Mouse (Mus musculus): ENCODE measurements around the gene Sost. TPM values are rescaled to one million over a fixed set of nuclear protein-coding genes. Genes with fewer than 3 reads are reported as not detected.
A peak's percentile ranks its signal among the peaks of the same experiment; 100 is the strongest.
"Not testable (repeated sequence)": the region's sequence is repeated elsewhere in the genome, so short reads cannot be mapped to it uniquely, and the experiment has no call there.

Sost gene
- total RNA-seq (2014; fragmentation: Nextera tagmentation) (not detected in 2 replicates), total RNA-seq (2017) (not detected in 2 replicates)

DNA sequence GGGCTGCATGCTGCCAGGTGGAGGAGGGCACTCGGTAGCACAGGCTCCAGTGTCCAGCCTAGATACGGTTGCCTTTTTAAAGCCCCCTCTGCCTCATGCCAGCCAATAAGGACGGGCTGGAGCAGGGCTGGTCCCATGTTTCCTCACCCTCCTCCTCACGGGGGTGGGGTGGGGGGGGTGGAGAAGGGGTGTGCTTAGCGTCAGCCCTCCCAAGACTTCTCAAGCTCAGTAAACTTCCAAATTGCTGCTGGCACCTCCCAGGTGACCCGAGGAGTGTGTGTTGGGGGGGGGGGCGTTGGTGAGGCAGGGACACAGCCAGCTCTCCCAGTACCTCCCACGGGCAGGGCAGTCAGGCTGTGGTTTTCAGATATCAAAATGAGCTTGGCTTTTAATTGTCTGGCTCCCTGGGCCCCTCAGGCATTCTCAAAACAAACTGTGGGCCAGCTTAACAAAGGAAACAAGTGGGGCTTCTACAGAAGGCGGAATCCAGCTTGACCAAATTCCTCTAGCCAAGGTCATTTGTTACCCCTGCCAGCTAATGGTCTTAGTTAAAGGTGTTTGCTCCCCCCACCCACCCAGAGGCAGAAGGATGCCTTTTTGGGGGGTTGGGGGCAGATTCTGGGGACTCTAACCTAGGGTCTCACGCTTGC is at the start of gene Sost:
Gene Sost, minus strand, starts transcription at position 51 of the 650 bp plus-strand sequence.
- ATAC-seq (replicated peaks; ENCODE audit: poor library complexity, severe bottlenecking): no peak

DNA sequence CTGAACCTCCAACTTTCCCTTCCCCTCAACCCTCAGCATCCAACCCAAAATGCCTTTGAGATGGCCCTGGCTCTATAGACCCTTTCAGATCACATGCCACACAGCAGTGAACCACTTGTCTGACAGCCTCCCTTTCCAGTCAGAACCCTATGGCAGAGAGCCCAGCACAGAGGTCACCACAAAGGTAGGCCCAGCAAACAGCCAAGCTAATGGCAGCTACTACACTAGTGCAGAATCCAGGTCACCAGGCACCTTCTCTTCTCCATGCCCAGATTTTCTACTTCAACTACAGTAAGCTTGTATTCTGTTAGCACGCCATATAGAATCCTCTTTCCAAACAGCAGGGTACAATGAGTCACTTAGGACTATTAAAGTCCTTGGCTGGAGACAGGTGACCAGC is 49.3 kb upstream of the Sost start:
- ATAC-seq (replicated peaks; ENCODE audit: poor library complexity, severe bottlenecking): no peak

DNA sequence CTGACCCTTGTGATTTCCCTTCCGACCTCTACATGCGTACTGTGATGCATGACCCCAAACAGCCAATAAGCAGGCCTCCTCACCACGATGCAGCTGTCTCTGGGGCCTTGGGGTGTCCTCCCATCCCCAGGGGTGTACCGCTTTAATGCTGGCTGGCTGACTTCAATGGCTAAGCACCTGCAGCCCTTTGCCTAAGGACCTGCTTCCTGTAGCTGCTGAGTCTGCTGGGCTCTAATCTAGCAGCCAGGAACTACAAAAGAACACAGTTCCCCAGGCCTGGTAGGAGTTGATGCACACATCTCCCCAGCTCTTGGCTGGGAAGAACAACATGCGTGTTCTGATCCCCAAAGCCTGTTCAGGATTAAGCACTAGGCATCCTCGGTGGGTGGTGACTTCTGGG is 48.7 kb upstream of the Sost start:
- ATAC-seq (replicated peaks; ENCODE audit: poor library complexity, severe bottlenecking): no peak

DNA sequence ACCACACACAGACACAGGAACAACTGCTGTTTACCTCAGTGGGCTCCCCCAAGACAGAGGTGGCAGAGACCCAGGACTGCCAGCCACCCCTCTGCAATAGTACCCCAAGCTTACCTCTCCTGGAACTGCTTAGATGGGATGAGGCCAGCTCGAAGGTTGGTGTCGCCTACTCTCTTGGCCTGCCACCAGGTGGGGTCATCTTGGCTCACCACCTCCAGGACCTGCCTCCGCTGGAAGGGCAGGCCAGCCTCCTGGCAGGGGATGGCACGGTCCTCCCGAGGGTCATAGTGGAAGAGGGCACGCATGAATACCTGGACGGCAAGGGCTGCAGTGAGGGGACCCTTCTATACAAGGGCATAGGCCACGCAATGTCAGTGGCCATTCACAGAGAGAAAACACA is 46.4 kb upstream of the Sost start:
- no peak for ATAC-seq (replicated peaks; ENCODE audit: poor library complexity, severe bottlenecking)

DNA sequence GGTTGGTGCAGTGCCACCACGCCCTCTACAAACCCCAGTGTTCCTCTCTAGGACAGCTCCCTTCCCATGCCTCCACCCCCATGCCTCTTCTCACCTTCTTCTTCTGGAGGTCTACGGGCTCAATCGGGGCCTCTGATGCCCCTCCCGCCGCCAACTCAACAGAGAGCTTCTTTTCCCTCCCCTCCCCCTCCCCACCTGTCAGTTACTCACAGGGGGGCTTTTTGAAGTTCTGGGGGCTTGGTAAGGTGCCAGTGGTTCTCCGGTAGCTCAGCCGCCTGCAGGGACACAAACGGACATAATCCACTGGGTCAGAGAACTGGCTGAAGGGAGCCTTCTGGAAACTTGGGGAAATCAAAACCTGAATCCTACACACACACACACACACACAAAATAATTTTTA is 44.7 kb upstream of the Sost start:
- no peak for ATAC-seq (replicated peaks; ENCODE audit: poor library complexity, severe bottlenecking)

DNA sequence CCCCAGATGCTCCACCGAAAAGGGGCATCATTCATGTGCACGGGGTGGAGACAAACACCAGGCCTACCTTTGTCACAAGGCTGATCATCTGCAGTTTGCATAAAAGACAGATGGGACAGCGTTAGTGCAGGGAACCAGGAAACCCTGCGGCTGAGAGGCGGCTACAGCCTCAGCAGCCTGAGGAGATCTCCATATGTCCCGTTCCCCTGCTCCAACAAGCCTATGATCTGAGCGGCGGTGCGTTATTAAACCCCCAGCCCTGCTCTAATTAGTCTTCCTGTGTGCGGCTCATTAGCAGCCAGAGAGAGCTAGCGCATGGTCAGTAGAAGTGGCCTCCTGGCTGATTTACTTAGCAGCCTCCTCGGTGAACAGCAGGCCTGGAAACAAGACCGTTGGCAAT is 43.3 kb upstream of the Sost start:
- ATAC-seq (replicated peaks; ENCODE audit: poor library complexity, severe bottlenecking): no peak

DNA sequence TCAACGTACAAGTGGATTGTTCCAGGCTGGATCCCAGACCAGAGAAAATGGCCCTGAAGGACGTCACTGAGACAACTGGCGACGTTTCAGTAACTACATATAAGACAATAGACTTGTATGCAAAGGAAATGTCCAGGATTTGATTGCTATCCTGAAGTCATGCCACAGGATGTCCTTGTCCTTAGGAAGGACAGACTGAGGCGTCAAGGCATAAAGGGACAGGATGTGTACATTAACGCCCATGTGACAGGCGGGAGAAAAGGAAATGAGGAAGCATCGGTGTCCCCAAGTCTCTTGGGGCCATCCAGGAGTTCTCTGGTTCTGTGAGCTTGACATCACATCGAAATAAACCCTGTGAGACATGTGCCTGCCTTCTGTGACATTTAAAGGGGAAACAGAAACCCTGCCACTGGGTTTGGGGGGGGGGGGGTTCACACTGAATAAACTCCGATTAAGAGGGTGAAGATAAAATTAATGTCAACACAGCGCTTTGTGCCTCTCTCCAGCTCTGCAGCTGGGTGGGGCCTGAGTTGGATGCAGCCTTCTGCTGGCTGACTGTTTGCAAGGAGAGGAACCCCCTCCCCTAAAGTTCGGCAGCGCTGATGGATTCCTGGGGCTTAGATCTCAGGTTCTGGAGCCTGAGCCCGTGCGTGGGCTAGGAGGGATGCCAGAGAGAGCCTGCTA is 42.3 kb upstream of the Sost start:
- ATAC-seq (replicated peaks; ENCODE audit: poor library complexity, severe bottlenecking): no peak

DNA sequence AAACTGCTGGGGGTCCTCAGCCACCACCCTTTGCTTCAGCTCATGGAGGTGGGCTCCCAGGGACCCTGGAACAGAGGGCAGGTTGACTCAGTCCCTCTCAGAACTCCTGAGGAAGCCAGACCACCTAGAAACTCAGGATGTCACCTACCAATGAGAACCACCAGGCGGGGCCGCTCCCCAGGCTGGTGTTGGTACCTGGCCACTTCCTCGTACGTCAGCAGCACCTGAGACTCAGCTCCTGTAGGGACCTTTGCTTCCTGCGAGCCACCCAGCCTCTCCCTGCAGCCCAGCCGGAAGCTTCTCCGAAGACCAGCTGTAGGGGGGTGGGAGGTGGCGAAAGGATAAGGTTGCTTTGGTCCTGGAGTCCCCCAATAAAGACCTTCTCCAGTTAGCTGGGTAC is 41.6 kb upstream of the Sost start:
- ATAC-seq (replicated peaks; ENCODE audit: poor library complexity, severe bottlenecking): no peak

DNA sequence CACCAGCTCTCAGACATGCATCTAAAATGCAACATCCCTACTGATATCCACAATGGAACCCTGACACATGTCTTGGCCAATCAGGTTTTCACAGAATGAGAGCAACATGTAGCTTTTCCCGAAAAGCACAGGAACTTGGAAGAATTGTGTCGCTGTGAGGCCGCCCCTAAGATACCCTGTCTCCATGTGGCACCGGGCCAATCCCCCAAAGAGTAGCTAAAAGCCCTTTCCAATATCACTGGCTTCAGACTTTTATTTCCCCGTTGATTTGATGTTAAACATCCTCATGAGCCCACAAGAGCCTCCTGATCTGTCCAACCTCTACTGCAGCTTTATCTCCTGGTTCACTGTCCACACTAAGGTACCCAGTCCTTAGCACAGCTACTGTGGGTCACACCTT is 39.9 kb upstream of the Sost start:
- ATAC-seq (replicated peaks; ENCODE audit: poor library complexity, severe bottlenecking): no peak

DNA sequence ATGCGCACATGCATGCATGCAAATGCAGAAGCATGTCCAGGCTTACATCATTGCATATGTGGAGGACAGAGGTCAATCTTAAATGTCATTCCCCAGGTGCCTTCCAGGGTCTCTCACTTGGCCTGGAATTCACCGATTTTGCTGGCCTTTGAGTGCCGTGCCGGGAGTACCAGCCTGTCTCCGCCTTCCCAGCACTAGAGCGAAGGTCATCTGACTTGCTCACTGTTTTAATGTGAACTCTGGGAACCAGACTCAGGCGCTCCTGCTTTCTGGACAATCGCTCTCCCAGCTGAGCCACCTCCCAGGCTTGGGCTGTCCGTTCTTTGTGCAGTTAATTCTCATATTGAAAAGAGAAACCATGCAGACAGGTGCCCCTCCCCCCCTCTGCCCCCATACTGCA is 39.5 kb upstream of the Sost start:
- no peak for ATAC-seq (replicated peaks; ENCODE audit: poor library complexity, severe bottlenecking)

DNA sequence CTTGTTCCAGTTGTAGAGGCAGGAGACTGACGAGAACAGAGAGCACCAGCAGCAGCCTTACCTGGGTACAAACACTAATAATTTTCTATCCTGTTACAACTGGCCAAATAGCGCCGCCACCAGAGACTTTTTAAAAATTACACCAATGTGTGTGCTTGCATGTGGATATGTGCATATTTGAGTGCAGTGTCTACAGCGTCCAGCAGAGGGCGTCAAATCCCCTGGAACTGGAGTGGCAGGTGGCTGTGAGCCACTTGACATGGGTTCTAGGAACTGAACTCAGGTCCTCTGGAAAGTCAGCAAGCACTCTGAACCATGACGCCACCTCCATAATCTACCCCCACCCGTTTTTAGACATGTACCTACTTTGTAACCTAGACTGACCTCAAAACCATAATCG is 37.4 kb upstream of the Sost start:
- ATAC-seq (replicated peaks; ENCODE audit: poor library complexity, severe bottlenecking): no peak

DNA sequence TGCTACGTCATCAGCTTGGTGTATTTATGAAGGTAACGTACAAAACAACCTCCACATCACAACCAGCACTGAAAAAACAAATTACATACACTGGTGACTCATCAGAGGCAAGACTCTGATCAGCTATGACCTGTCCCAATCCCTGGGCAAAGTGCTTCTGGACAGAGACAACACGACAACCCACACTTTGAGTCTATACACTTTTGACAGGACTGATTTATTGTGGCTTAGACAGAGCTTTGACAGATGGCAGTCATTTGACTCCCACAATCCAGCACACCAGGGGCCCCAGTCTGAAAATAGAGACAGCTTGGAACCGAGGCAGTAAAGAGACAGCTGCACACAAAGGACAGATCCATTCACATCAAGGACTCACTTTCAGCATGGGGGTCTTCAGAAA is 32.7 kb upstream of the Sost start:
- no peak for ATAC-seq (replicated peaks; ENCODE audit: poor library complexity, severe bottlenecking)

DNA sequence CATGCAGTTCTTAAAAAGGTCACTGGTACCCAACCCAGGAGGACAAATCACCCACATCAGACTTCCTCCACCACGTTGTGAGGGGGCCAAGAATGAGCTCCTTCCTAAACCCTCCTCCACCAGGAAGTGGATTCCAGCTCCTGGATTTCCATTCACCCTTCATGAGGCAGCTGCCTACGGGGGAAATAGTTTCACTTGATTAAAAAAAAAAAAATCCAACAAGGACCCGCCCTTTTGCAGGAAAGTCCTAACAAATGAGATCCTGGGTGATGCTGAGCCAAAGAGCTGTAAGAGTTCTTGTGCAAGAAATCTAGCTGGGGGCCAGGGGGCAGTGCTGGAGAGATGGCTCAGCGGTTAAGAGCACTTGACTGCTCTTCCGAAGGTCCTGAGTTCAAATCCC is 31.4 kb upstream of the Sost start:
- ATAC-seq (replicated peaks; ENCODE audit: poor library complexity, severe bottlenecking): no peak

DNA sequence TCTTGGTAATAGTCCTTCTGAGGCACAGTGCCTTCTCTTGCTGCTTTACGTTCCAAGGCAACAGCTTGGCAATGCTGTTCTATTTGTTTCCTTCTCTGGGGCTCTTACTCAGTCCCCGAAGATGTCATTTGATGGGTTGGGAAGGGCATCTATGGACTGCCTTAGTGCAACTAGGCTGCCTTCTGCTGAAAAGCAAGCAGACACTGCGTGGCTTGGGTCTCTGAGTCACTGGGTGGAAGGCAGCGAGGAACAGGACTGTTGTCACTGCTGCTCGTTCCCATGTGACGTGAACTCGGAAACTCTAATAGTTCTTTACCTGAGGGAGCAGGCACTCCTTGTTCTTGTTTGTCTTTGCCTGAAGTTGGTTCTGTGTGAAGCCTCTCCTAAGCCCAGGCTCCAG is 29.1 kb upstream of the Sost start:
- no peak for ATAC-seq (replicated peaks; ENCODE audit: poor library complexity, severe bottlenecking)

DNA sequence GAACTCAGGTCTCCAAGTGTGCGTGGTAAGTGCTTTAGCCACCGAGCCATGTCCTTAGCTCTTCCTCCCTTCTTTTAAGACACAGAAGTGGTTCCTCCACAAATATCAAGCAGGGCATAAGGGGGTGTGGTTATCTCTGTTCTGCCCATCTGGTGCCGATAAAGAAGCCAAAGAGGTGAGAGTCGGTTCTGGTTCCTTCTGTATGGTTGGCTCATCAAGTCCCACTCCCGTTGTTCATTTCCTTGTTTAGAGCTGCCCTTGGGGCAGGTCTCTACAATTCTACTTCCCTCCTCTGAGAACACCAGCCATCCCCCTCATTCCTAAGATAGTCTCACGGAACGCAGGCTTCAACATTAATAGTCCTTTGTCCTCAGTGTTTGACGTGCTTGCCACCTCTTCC is 27.3 kb upstream of the Sost start:
- no peak for ATAC-seq (replicated peaks; ENCODE audit: poor library complexity, severe bottlenecking)

DNA sequence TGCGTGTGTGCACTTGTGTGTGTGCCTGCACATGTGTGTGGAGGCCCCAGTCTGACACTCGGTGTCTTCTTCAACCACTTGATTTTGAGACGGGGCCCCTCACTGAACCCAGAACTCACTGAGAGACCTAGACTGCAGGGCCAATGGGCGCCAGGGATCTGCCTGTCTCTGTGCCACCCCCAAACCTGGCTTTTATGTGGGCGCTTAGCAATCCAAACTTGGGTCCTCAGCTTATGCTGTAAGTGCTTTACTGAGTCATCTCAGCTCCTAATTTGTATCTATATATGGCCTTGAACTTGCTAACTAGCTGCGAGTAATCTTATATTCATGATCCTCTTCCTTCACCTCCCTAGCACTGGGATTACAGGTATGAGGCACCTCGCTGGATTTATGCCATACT is 25.6 kb upstream of the Sost start:
- no peak for ATAC-seq (replicated peaks; ENCODE audit: poor library complexity, severe bottlenecking)

DNA sequence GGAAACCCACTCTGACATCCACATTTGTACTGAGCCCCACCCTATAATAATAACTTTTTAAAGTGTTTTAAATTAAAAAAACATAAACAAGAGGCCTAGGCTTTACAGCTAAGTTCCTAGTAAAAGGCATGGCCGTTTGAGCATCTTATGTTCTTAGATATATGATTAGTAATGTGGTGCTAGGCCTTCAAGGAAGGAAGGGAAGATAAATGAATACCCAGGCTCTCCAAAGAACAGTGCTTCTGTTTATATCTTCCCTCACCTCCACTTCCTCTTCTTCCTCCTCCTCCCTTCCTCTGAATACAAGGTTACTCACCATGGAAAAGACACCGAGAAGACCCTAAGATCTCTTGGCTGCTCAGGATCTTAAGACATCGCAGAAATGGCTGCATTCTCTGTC is 25.0 kb upstream of the Sost start:
- no peak for ATAC-seq (replicated peaks; ENCODE audit: poor library complexity, severe bottlenecking)

DNA sequence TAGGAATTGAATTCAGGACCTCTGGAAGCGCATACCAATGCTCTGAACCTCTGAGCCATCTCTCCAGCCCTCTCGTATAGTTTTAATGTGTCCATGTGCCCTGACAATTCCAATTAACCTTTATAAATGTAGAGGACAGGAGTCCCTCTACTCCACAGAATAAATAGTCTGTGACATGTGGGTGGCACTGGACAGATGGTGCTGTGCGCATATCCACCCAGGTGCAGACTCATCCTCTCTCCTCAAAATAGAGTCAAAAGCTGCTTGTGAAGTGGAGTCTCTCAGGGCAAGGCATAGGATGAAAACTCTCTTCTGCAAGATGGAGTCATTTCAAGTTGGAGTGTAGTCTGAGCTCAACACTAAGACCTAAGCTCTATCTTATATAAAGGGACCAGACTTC is 23.4 kb upstream of the Sost start:
- no peak for ATAC-seq (replicated peaks; ENCODE audit: poor library complexity, severe bottlenecking)

DNA sequence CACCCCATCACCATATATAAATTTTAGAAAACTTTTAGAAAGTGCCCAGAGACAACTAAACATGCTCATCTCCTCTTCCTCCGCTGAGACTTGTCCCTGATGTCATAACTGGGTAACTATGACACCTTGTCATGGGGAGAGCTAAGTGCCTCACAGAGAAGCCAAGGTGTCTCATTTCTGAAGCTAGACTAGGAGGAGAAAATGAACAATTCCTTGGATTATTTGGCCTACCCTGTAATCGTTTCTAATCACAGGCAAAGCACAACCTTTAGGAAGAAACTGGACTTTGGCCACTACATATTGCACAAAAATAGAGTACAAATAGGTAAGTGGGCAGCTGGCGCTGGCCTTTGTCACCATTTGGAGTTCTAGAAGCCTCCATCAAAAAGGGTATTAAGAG is 20.1 kb upstream of the Sost start, which contains the start of gene Dusp3:
Gene Dusp3, minus strand, starts transcription at position 101 of the 400 bp plus-strand sequence.
- no peak for ATAC-seq (replicated peaks; ENCODE audit: poor library complexity, severe bottlenecking)

DNA sequence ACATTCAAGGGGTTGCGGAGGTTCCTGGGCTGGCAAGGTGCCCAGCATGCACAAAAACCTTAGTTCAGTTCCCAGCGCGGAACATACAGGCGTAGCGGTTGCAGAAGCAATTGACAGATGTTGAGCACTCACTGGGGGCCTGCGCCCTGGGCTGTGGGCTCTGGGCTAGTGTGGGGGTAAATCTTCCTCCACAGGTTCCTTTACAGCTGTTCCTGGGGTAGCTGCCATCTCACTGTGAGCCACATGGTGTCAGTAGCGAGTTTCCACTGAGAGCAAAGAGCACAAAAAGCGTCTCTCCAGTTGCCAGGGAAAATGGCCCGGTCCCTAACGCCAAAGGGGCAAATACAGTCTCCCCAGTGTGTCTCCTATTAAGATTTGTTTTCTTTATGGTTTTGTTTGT is 19.2 kb upstream of the Sost start:
- peak; percentile 36 for ATAC-seq (replicated peaks; ENCODE audit: poor library complexity, severe bottlenecking)

DNA sequence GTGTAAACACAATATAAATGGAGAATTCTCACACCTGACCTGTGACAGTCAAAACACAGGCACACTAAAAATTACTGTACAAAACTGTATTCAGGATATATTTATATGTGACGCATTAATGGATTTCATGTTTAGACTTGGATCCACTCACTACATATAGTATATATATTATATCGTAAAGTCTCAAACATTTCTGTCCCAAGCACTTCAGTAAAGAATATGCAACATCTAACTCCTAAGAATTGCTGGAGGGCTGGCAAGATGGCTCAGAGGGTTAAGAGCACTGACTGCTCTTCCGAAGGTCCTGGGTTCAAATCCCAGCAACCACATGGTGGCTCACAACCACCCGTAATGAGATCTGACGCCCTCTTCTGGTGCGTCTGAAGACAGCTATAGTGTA is 18.6 kb upstream of the Sost start:
- not testable (repeated sequence) for ATAC-seq (replicated peaks; ENCODE audit: poor library complexity, severe bottlenecking)
